Mouse (Mus musculus): ENCODE results near the gene Olig1. TPM values are rescaled to one million over a fixed set of nuclear protein-coding genes. Genes with fewer than 3 reads are reported as not detected.

The Olig1 gene
- polyA plus RNA-seq, 1 experiment from 2014 or later, result 0.14 TPM

DNA sequence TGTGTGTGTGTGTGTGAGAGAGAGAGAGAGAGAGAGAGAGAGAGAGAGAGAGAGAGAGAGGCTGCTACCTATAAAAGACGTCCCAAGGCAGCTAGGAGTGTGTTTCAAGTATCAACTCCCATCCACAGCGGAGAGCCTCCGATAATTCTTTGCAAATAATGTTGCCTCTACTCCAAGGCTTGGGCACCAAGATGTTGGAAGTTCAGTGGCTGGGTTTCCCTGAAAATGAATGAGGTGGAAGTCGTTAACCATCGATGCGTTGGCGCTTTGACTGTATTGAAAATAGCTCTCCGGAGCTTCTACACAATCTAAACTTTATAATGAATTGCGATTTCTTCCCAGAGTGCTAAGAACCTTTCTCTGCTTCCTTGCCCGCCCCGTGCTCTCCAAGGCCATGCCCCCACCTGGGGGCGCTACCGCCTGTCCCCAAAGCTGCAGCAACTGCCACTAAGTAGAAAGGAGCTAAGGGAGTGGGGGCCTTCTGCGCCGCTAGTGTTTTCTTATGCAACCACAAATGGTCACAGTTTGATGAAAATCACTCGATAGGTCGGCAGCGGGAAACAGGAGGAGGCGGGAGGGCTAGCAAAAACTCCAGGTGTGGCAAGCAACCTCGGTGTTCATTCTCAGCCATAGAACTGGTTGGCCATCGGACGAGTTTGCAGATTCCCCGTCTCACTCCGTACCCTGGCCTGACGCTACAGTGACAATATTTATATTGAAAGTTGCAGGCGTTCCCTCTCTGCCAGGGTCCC lies 44.9 kb upstream of the Olig1 start:
- TF ChIP-seq CTCF (IDR thresholded peaks at IDR 0.05; ENCODE audit: low read depth), result peak; percentile 27; the same call in 1 of the 2 replicates
- no peak for DNase-seq (ENCODE audit: low spot score)
- Histone ChIP-seq H3K4me2 (ENCODE audit: low read length) (peak overlapping the region; percentile 41), H3K9ac (ENCODE audit: low read depth, low read length) (no peak overlapping the region), H3K36me3 (ENCODE audit: insufficient read depth, low read length) (no peaks in the 10 kb centered on the region), H3K4me3 (replicated peaks; ENCODE audit: low read depth, low read length) (peak overlapping the region; percentile 23), H3K27ac (no peak overlapping the region), H3K9me3 (replicated peaks; ENCODE audit: low read length) (no peaks in the 10 kb centered on the region), H3K4me1 (replicated peaks; ENCODE audit: insufficient read depth, low read length) (no peaks in the 10 kb centered on the region; the same call in 1 of the 2 replicates), H3K27me3 (ENCODE audit: insufficient read depth, low read length) (peaks cover 96% of the 10 kb centered on the region)
- WGBS, result 1% methylated on average over 26 of the region's 26 CpGs
- no peak for ATAC-seq (replicated peaks; ENCODE audit: low FRiP score, low read depth)

DNA sequence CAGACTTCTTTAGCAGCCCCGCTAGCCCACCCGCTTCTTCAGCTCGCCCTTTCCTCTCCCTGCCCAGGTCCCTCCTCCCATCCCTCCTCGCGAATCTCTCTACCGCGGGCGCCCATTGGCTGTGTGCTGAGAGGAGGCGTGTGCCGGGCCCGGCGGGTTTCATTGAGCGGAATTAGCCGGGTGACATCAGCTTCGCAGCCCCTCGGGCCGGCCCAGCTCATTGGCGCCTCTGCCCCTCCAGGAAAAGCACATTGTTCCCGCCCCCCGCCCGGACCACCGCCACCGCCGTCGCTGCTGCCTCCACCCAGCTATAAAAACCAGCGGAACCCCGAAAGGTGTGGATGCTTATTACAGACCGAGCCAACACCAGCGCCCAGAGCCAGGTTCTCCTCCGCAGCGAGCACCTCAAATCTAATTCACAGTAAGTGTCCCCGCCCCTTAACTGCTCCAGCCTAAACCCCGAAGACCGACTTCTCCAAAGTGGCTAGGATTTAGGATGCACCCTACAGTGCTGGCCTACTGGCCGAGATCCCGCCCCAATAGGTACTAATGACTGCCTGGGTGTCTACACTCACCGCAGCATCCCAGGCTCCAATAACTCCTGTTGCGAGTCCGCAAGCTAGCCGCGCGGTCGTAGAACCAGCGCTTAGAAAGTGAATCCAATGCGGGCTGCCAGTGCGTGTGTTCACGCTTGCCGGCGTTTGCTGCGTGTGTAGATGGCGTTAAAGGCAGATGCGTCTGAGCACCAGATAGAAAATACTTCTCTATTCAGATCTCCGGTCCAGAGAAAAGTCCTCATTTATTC lies 44.1 kb upstream of the Olig1 start, which contains the start of gene Olig2:
Gene Olig2, plus strand, starts transcription at position 225 of the 805 bp plus-strand sequence.
- Histone ChIP-seq H3K9ac (ENCODE audit: low read depth, low read length) (no peak within 1 kb of the TSS), H3K4me3 (replicated peaks; ENCODE audit: low read depth, low read length) (peak within 1 kb of the TSS; percentile 23), H3K4me2 (ENCODE audit: low read length) (peak within 1 kb of the TSS; percentile 41), H3K36me3 (ENCODE audit: insufficient read depth, low read length) (no peaks in the 10 kb centered on the region), H3K27me3 (ENCODE audit: insufficient read depth, low read length) (peaks cover 95% of the 10 kb centered on the region), H3K9me3 (replicated peaks; ENCODE audit: low read length) (no peaks in the 10 kb centered on the region), H3K4me1 (replicated peaks; ENCODE audit: insufficient read depth, low read length) (no peaks in the 10 kb centered on the region; the same call in 1 of the 2 replicates), H3K27ac (no peak within 1 kb of the TSS)
- ATAC-seq (replicated peaks; ENCODE audit: low FRiP score, low read depth), result no peak
- WGBS, result 1% methylated on average over 53 of the region's 53 CpGs
- no peak for DNase-seq (ENCODE audit: low spot score)
- TF ChIP-seq CTCF (IDR thresholded peaks at IDR 0.05; ENCODE audit: low read depth), result no peak

DNA sequence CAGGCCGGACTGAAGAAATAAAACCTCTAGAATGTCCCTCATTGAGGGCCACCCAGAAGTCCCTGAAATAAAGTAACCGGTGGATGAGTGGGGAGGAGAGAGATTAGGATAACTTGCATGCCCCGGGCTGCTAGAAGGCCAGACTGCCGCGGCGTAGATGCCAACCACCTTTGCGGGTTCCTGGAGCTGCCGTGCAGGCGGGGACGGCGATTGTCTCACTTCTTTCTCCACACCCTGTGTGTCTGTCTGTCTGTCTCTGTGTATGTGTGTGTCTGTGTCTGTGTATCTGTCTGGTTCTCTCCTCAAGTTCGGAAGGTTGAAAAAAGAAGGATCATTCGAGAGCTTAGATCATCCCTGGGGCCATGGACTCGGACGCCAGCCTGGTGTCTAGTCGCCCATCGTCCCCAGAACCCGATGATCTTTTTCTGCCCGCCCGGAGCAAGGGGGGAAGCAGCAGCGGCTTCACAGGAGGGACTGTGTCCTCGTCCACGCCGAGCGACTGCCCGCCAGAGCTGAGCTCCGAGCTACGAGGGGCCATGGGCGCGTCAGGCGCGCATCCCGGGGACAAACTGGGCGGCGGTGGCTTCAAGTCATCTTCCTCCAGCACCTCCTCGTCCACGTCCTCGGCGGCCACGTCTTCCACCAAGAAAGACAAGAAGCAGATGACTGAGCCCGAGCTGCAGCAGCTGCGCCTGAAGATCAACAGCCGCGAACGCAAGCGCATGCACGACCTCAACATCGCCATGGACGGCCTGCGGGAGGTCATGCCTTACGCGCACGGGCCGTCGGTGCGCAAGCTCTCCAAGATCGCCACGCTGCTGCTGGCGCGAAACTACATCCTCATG lies 43.3 kb upstream of the Olig1 start:
- ATAC-seq (replicated peaks; ENCODE audit: low FRiP score, low read depth) (no peak), DNase-seq (ENCODE audit: low spot score) (no peak)
- WGBS, result under 1% methylated on average over 60 of the region's 60 CpGs

DNA sequence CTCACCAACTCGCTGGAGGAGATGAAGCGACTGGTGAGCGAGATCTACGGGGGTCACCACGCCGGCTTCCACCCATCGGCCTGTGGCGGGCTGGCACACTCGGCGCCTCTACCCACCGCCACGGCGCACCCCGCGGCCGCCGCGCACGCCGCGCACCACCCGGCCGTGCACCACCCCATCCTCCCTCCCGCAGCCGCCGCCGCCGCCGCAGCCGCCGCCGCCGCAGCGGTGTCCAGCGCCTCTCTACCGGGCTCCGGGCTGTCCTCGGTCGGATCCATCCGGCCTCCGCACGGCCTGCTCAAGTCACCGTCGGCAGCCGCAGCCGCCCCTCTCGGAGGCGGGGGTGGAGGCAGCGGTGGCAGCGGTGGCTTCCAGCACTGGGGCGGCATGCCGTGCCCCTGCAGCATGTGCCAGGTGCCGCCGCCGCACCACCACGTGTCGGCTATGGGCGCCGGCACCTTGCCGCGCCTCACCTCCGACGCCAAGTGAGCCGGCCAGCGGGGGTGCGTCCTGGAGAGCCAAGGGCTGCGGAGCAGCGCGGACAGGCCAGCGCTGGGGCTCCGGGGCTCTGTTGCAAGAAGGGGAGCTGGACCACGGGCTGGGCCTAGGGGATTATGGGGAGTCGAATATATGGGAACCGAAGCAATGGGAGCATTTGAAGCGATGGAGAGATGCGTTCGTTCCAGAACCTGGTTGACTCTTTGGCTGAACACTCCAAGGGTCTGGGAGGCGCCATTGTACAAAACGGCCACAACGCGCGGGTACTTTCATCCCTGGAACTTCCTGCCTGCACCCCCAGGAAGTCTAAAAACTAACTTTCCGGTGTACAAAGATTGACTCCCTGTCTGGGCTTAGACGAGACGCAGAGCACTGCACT lies 42.5 kb upstream of the Olig1 start:
- no peak for DNase-seq (ENCODE audit: low spot score)
- Histone ChIP-seq H3K27ac (no peak overlapping the region), H3K27me3 (ENCODE audit: insufficient read depth, low read length) (peaks cover 94% of the 10 kb centered on the region), H3K4me1 (replicated peaks; ENCODE audit: insufficient read depth, low read length) (no peaks in the 10 kb centered on the region; the same call in 1 of the 2 replicates), H3K4me3 (replicated peaks; ENCODE audit: low read depth, low read length) (0 out of 2 replicates have a peak overlapping the region, but pooled peaks have one; percentile 2), H3K36me3 (ENCODE audit: insufficient read depth, low read length) (no peaks in the 10 kb centered on the region), H3K9ac (ENCODE audit: low read depth, low read length) (no peak overlapping the region), H3K4me2 (ENCODE audit: low read length) (no peak overlapping the region), H3K9me3 (replicated peaks; ENCODE audit: low read length) (no peaks in the 10 kb centered on the region)
- TF ChIP-seq CTCF (IDR thresholded peaks at IDR 0.05; ENCODE audit: low read depth), result no peak
- ATAC-seq (replicated peaks; ENCODE audit: low FRiP score, low read depth), result no peak
- 1% methylated on average over 84 of the region's 85 CpGs for WGBS

More for the DNA sequence above, 43.3 kb upstream of the Olig1 start:
- Histone ChIP-seq H3K4me1 (replicated peaks; ENCODE audit: insufficient read depth, low read length) (no peaks in the 10 kb centered on the region; the same call in 1 of the 2 replicates), H3K4me2 (ENCODE audit: low read length) (no peak overlapping the region), H3K9ac (ENCODE audit: low read depth, low read length) (no peak overlapping the region), H3K4me3 (replicated peaks; ENCODE audit: low read depth, low read length) (0 out of 2 replicates have a peak overlapping the region, but pooled peaks have one; percentile 2), H3K27me3 (ENCODE audit: insufficient read depth, low read length) (peaks cover 94% of the 10 kb centered on the region), H3K9me3 (replicated peaks; ENCODE audit: low read length) (no peaks in the 10 kb centered on the region), H3K36me3 (ENCODE audit: insufficient read depth, low read length) (no peaks in the 10 kb centered on the region), H3K27ac (no peak overlapping the region)
- TF ChIP-seq CTCF (IDR thresholded peaks at IDR 0.05; ENCODE audit: low read depth), result no peak

DNA sequence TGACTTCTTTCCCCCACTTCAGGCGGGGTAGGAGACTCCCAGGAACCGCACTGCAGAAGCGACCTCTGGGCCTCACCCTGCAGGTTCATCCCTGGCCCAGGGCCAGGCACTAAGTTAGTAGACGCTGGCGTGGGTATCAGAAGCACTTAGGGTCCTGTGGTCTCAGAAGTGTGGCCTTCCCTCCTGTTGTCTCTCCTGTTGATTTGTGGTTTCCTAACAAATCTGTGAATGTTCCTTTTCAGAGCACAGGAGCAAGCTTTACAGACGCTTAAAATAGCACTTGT lies 41.9 kb upstream of the Olig1 start:
- Histone ChIP-seq H3K4me3 (replicated peaks; ENCODE audit: low read depth, low read length) (no peak overlapping the region), H3K4me2 (ENCODE audit: low read length) (no peak overlapping the region), H3K9ac (ENCODE audit: low read depth, low read length) (no peak overlapping the region), H3K9me3 (replicated peaks; ENCODE audit: low read length) (no peaks in the 10 kb centered on the region), H3K36me3 (ENCODE audit: insufficient read depth, low read length) (no peaks in the 10 kb centered on the region), H3K27me3 (ENCODE audit: insufficient read depth, low read length) (peaks cover 94% of the 10 kb centered on the region), H3K4me1 (replicated peaks; ENCODE audit: insufficient read depth, low read length) (no peaks in the 10 kb centered on the region; the same call in 1 of the 2 replicates), H3K27ac (no peak overlapping the region)
- no peak for DNase-seq (ENCODE audit: low spot score)
- no peak for ATAC-seq (replicated peaks; ENCODE audit: low FRiP score, low read depth)
- no peak for TF ChIP-seq CTCF (IDR thresholded peaks at IDR 0.05; ENCODE audit: low read depth)
- 1% methylated on average over 6 of the region's 6 CpGs for WGBS
